Comparison of ENCODE assay signal across 10 mouse cellular contexts in the genomic region with DNA sequence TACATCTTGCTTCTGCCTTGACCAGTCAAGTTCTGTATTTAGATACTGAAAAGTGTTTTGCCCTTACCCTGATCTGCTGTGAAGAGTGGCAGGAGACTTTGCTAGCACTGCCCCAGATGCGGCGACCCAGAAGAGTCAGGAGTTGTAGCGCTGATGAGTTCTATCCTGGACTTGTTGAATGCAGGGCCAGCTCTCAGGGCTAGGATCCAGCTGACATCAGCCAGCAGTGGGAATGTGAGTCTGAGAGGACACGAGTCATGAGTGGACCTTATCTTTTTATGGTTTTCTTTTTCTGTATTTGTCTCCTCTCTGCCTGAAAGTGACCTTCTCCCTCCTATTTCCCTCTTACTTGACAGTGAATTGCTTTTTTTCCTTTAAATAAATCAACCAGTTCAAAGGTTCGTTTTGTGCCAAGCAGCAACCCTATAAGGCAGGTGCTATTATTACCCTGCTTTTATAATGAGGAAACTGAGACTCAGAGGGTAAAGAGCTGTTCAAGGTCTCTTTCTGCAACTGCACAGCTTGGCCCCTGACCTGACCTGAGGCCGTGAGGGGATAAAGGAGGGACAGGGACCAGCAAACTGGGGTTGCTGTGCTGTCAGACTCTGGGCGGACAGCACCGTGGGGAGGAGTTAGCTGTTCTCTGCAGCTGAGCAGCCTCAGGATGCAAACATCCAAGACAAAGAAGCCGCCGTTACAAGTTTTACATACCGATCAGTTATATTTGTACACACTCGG. TPM values are rescaled to one million over a fixed set of nuclear protein-coding genes. Genes with fewer than 3 reads are reported as not detected.
DNase-seq lines count a peak whose midpoint lies in the region; ATAC-seq and TF ChIP-seq lines count a peak whose summit lies in the region.
"Had no signal": no experiment of that assay in that cellular context is flagged by ENCODE, and none has a peak within 500 bp of the region (broad histone marks: within the 10 kb centered on the region; RNA-seq: fewer than 3 reads in every experiment).

No protein-coding gene starts in this region.

- intact Hi-C loops in heart, adult 2 months (cut with DNase I): no loop called here

- H3K4me1 ChIP-seq in kidney, embryonic 15.5 days: peaks cover 12% of the 10 kb centered on the region; the same call in 1 of the 2 replicates
- peaks cover 9% of the 10 kb centered on the region for H3K4me1 ChIP-seq in heart, adult 2 months (ENCODE audit: control insufficient read depth, insufficient read depth, low read length)
- peaks cover 19% of the 10 kb centered on the region for H3K4me1 ChIP-seq in intestine, embryonic 16.5 days (ENCODE audit: control insufficient read depth, insufficient read depth, low read length)

- no peak for TF ChIP-seq CTCF in heart, adult 2 months (IDR thresholded peaks at IDR 0.05)

- TF ChIP-seq POLR2A in heart, adult 2 months (IDR thresholded peaks at IDR 0.05; ENCODE audit: insufficient read depth, low read depth, low read length): no peak

- H3K9ac ChIP-seq in kidney, embryonic 15.5 days: no peak overlapping the region
- H3K9ac ChIP-seq in heart, adult 2 months (ENCODE audit: low read depth, low read length): peak overlapping the region; percentile 44; the same call in 1 of the 2 replicates
- H3K9ac ChIP-seq in intestine, embryonic 16.5 days (ENCODE audit: low read depth, low read length): peak overlapping the region; percentile 50

- no peak overlapping the region for H3K27ac ChIP-seq in kidney, embryonic 15.5 days
- peak overlapping the region; percentile 73 for H3K27ac ChIP-seq in heart, adult 2 months
- peak overlapping the region; percentile 89 for H3K27ac ChIP-seq in intestine, embryonic 16.5 days (ENCODE audit: low read length)

- H3K27me3 ChIP-seq in kidney, embryonic 15.5 days: no peaks in the 10 kb centered on the region
- H3K27me3 ChIP-seq in heart, adult 2 months (ENCODE audit: control insufficient read depth, insufficient read depth, low read length): no peaks in the 10 kb centered on the region
- H3K27me3 ChIP-seq in intestine, embryonic 16.5 days (replicated peaks; ENCODE audit: control insufficient read depth, insufficient read depth, low read length): no peaks in the 10 kb centered on the region
- H3K27me3 ChIP-seq: megakaryocyte, embryonic 14.5 days had no signal

- no peaks in the 10 kb centered on the region; the same call in 1 of the 2 replicates for H3K79me2 ChIP-seq in heart, adult 2 months (replicated peaks; ENCODE audit: control insufficient read depth, insufficient read depth, low read length)

- WGBS in kidney, embryonic 15.5 days: 36% methylated on average over 12 of the region's 12 CpGs
- 19% methylated on average over 12 of the region's 12 CpGs for WGBS in heart, adult 2 months
- 23% methylated on average over 12 of the region's 12 CpGs for WGBS in intestine, embryonic 16.5 days

- TF ChIP-seq EP300 in heart, adult 2 months (IDR thresholded peaks at IDR 0.05; ENCODE audit: insufficient read depth, low read depth, low read length): no peak

- H3K4me3 ChIP-seq in kidney, embryonic 15.5 days (replicated peaks): no peak overlapping the region
- no peak overlapping the region for H3K4me3 ChIP-seq in heart, adult 2 months
- H3K4me3 ChIP-seq in intestine, embryonic 16.5 days (ENCODE audit: low read length): no peak overlapping the region; the same call in none of the 2 replicates
- H3K4me3 ChIP-seq: megakaryocyte, embryonic 14.5 days had no signal

- no peaks in the 10 kb centered on the region for H3K36me3 ChIP-seq in kidney, embryonic 15.5 days
- H3K36me3 ChIP-seq in heart, adult 2 months (ENCODE audit: control insufficient read depth, insufficient read depth, low read length): peaks cover 8% of the 10 kb centered on the region
- H3K36me3 ChIP-seq in intestine, embryonic 16.5 days (ENCODE audit: control insufficient read depth, insufficient read depth, low read length): no peaks in the 10 kb centered on the region

- no peak for ATAC-seq in kidney, embryonic 15.5 days (replicated peaks; ENCODE audit: low FRiP score)
- peak; percentile 95 for ATAC-seq in intestine, embryonic 16.5 days

- H3K9me3 ChIP-seq in kidney, embryonic 15.5 days (replicated peaks): no peaks in the 10 kb centered on the region
- no peaks in the 10 kb centered on the region for H3K9me3 ChIP-seq in intestine, embryonic 16.5 days (ENCODE audit: control insufficient read depth, low read length)

- peak; percentile 27 to 30 for DNase-seq in kidney, postnatal 36 days
- peak; percentile 59 for DNase-seq in ZHBTc4 (ENCODE audit: low read depth, low spot score)
- peak; percentile 52 to 63 for DNase-seq in heart, adult 2 months
- DNase-seq in right cerebral cortex, adult 2 months (ENCODE audit: low spot score in 2 of 2): no peak
- DNase-seq in thymus, adult 18-20 months: no peak
- no peak for DNase-seq in left cerebral cortex, adult 18-20 months (ENCODE audit: low spot score in 2 of 2)
- DNase-seq: kidney, postnatal 4 days had no signal

- no peak overlapping the region for H3K4me2 ChIP-seq in kidney, embryonic 15.5 days
- H3K4me2 ChIP-seq in intestine, embryonic 16.5 days (ENCODE audit: low read depth, low read length): peak overlapping the region; percentile 29

RNA-seq across cellular contexts. Expression of gene Prkar2a, which starts 14.4 kb away (rescaled TPM):
- 25.5 and 27.6 TPM in 2 replicates for polyA plus RNA-seq in kidney, embryonic 15.5 days (2015; fragmentation: Nextera tagmentation; extraction: Ambion mirVana)
- total RNA-seq in heart, adult 2 months (2021): 10 to 100 TPM; 78.8 to 82.8 TPM
- 22.9 and 42.6 TPM in 2 replicates for polyA plus RNA-seq in heart, adult 2 months (2012; rRNA removed)
- 32.8 and 36.9 TPM in 2 replicates for polyA plus RNA-seq in intestine, embryonic 16.5 days (2015; fragmentation: Nextera tagmentation; extraction: Ambion mirVana)
- 10 to 100 TPM; 47.7 to 50.9 TPM for total RNA-seq in left cerebral cortex, adult 18-20 months (2021)

RNA-seq across cellular contexts. Expression of gene Slc25a20, which starts 41.7 kb away (rescaled TPM):
- 50.0 and 51.8 TPM in 2 replicates for polyA plus RNA-seq in kidney, embryonic 15.5 days (2015; fragmentation: Nextera tagmentation; extraction: Ambion mirVana)
- 100 to 1,000 TPM; 190 to 203 TPM for total RNA-seq in heart, adult 2 months (2021)
- polyA plus RNA-seq in heart, adult 2 months (2012; rRNA removed): 122 and 169 TPM in 2 replicates
- polyA plus RNA-seq in intestine, embryonic 16.5 days (2015; fragmentation: Nextera tagmentation; extraction: Ambion mirVana): 111 and 117 TPM in 2 replicates
- total RNA-seq in left cerebral cortex, adult 18-20 months (2021): 10 to 100 TPM; 11.5 to 13.7 TPM

RNA-seq across cellular contexts. Expression of gene Arih2, which starts 54.4 kb away (rescaled TPM):
- polyA plus RNA-seq in kidney, embryonic 15.5 days (2015; fragmentation: Nextera tagmentation; extraction: Ambion mirVana): 50.1 and 51.0 TPM in 2 replicates
- 10 to 100 TPM; 42.5 to 45.5 TPM for total RNA-seq in heart, adult 2 months (2021)
- 25.9 and 40.5 TPM in 2 replicates for polyA plus RNA-seq in heart, adult 2 months (2012; rRNA removed)
- polyA plus RNA-seq in intestine, embryonic 16.5 days (2015; fragmentation: Nextera tagmentation; extraction: Ambion mirVana): 41.2 and 42.9 TPM in 2 replicates
- total RNA-seq in left cerebral cortex, adult 18-20 months (2021): 10 to 100 TPM; 51.0 to 51.8 TPM

Comparison
In these comparisons a context has a peak if more than half of its experiments do, and no peak if none do; other contexts are left out.
1. DNase-seq: peak in kidney, postnatal 36 days (2 of 2), ZHBTc4 (single experiment) and heart, adult 2 months (2 of 2); none in right cerebral cortex, adult 2 months (0 of 2), thymus, adult 18-20 months (0 of 2) and left cerebral cortex, adult 18-20 months (0 of 2).